Mouse (Mus musculus) heart, embryonic 16.5 days (tissue): ENCODE data around the gene Homer1. TPM values are rescaled to one million over a fixed set of nuclear protein-coding genes. Genes with fewer than 3 reads are reported as not detected.

Source experiments
- ATAC-seq: fragments of 200-750 bp; cut with Nextera tagmentation; replicated peaks from 2 replicates; pipeline ENCODE4 v1.8.0; 2017; ENCODE audit warnings: moderate number of reproducible peaks; ENCODE audit not compliant: insufficient read depth, low FRiP score; ENCODE audit errors: extremely low read depth
- H3K27ac ChIP-seq: fragments of 300-500 bp; sonication (generic); 2 replicates; pipeline ENCODE4 v1.5.1; 2014; ENCODE audit warnings: mild to moderate bottlenecking, low read length, control low read depth, moderate library complexity
- H3K27me3 ChIP-seq: fragments of 300-500 bp; sonication (generic); 2 replicates; pipeline ENCODE4 v1.6.1; 2014; ENCODE audit warnings: low read length, mixed read lengths; ENCODE audit not compliant: control insufficient read depth, insufficient read depth
- H3K36me3 ChIP-seq: fragments of 300-500 bp; sonication (generic); 2 replicates; pipeline ENCODE4 v1.6.1; 2014; ENCODE audit not compliant: control insufficient read depth, insufficient read depth
- H3K4me1 ChIP-seq: fragments of 300-500 bp; sonication (generic); 2 replicates; pipeline ENCODE4 v1.6.1; 2014; ENCODE audit warnings: low read length, mixed read lengths; ENCODE audit not compliant: control insufficient read depth, insufficient read depth
- H3K4me2 ChIP-seq: fragments of 300-500 bp; sonication (generic); 2 replicates; pipeline ENCODE4 v1.6.1; 2014; ENCODE audit warnings: low read depth, mild to moderate bottlenecking, control low read depth, low read length
- H3K4me3 ChIP-seq: fragments of 300-500 bp; sonication (generic); 2 replicates; pipeline ENCODE4 v1.5.1; 2014; ENCODE audit warnings: mild to moderate bottlenecking, control low read depth, low read length
- H3K9ac ChIP-seq: fragments of 300-500 bp; sonication (generic); 2 replicates; pipeline ENCODE4 v1.6.1; 2014; ENCODE audit warnings: low read length, control low read depth
- H3K9me3 ChIP-seq: fragments of 300-500 bp; sonication (generic); replicated peaks from 2 replicates; pipeline ENCODE4 v1.6.1; 2016; ENCODE audit warnings: low read length; ENCODE audit not compliant: control insufficient read depth
- WGBS: fragments of 180-500 bp; shearing (Covaris S2); extraction: QIAGEN DNeasy Blood & Tissue Kit; methylation state at CpG from one replicate; pipeline ENCODE4 v1.1.7; 2014; 5-methylcytosine and 5-hydroxymethylcytosine counted together
- polyA plus RNA-seq: library from polyadenylated mRNA; unstranded; fragments of >200 nt; fragmentation: Nextera tagmentation; extraction: Ambion mirVana; gene quantifications from 2 replicates; pipeline ENCODE4 v1.2.1, GENCODE M21; 2015

The Homer1 gene
- polyA plus RNA-seq, 1 experiment from 2014 or later = 13.9 TPM

DNA sequence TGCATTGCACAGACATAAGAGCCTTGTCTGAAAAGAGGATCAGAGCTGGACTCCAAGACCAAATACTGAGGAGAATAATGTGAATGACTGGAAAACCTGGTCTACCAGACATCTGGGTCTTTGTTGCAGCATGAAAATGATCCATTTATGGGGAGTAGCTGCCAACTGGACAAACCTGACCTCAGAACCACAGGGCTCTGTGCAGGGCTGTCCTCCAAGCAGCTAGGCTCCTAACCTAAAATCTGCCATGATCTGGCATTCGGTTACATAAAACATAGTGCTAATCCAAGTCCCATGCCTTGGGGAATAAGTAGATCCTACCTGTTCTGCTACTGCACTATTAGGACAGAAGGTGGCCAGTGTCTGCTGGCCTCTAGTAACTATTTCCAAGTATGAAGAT, 129.8 kb downstream of the Homer1 start:
- Histone ChIP-seq H3K9me3 (no peaks in the 10 kb centered on the region), H3K27ac (no peak overlapping the region), H3K4me2 (no peak overlapping the region), H3K9ac (no peak overlapping the region), H3K4me1 (no peaks in the 10 kb centered on the region; the same call in 1 of the 2 replicates), H3K4me3 (no peak overlapping the region), H3K36me3 (peaks cover 4% of the 10 kb centered on the region; the same call in 1 of the 2 replicates), H3K27me3 (no peaks in the 10 kb centered on the region)
- 100% methylated on average over 1 of the region's 1 CpGs for WGBS
- ATAC-seq = no peak

- Histone ChIP-seq H3K27ac (no peak overlapping the region), H3K4me1 (no peaks in the 10 kb centered on the region), H3K9ac (no peak overlapping the region), H3K4me2 (no peak overlapping the region), H3K27me3 (no peaks in the 10 kb centered on the region), H3K4me3 (no peak overlapping the region), H3K9me3 (no peaks in the 10 kb centered on the region), H3K36me3 (peaks cover 30% of the 10 kb centered on the region)
- WGBS = 88% methylated on average over 3 of the region's 3 CpGs
- no peak for ATAC-seq
Measured at GRCm38 (mm10) chr13:93440167-93440566, 140.7 kb downstream of the Homer1 start.

DNA sequence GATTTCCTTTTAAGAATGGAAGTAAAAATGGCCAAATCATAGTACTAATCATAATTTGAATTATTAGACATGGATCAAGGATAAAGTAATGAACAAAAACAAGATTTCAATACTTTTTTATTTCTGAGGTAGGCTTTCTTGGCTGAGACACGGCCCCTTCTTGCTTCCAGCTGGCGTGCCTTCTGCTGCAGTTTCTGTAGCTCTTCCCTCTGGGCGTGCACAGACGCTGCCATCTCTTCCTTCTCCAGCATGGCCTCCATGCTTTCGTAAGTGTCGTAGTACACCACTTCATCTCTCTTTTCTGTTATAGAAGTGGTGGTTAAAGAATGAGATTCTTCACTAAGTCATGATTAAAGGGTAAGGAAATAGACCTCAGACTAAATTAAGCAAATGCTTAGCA, 153.8 kb downstream of the Homer1 start:
- Histone ChIP-seq H3K27ac (no peak overlapping the region), H3K4me1 (no peaks in the 10 kb centered on the region; the same call in 1 of the 2 replicates), H3K27me3 (no peaks in the 10 kb centered on the region), H3K4me2 (no peak overlapping the region), H3K9me3 (no peaks in the 10 kb centered on the region), H3K4me3 (no peak overlapping the region), H3K36me3 (peaks cover 27% of the 10 kb centered on the region), H3K9ac (no peak overlapping the region)
- ATAC-seq = no peak
- 94% methylated on average over 6 of the region's 6 CpGs for WGBS

Other genes with a start within 250 kb of the Homer1 start
- gene Cmya5, start 154.9 kb upstream of the Homer1 start, polyA plus RNA-seq = 5.5 and 5.9 TPM in 2 replicates
- 32.4 and 37.4 TPM in 2 replicates for gene Tent2, start 107.2 kb upstream of the Homer1 start, polyA plus RNA-seq
- 3.7 and 5.8 TPM in 2 replicates for gene Jmy, start 200.2 kb downstream of the Homer1 start, polyA plus RNA-seq